Mouse (Mus musculus) gastrocnemius, adult 2 months (tissue): ENCODE measurements around the gene Klc4. TPM values are rescaled to one million over a fixed set of nuclear protein-coding genes. Genes with fewer than 3 reads are reported as not detected.
A peak's percentile ranks its signal among the peaks of the same experiment; 100 is the strongest.

ENCODE experiments used
- DNase-seq: peaks from one replicate; pipeline ENCODE4 v3.0.0; 2022
- H3K27ac ChIP-seq: fragments of 200-600 bp; 2 replicates; pipeline ENCODE4 v1.8.1; 2022; ENCODE audit warnings: mild to moderate bottlenecking
- H3K4me3 ChIP-seq: fragments of 200-600 bp; 2 replicates; pipeline ENCODE4 v1.8.1; 2022; ENCODE audit warnings: mild to moderate bottlenecking, moderate library complexity
- CTCF ChIP-seq: fragments of 200-600 bp; IDR thresholded peaks from 2 replicates; pipeline ENCODE4 v1.8.1; 2022; ENCODE audit warnings: antibody characterized with exemption, mild to moderate bottlenecking, moderate library complexity
- intact Hi-C: fragments of 180-260 bp; cut with DNase I; formaldehyde crosslinking; loops from one replicate; pipeline ENCODE4 v1.15.1; 2025
- total RNA-seq, 2 experiments: library from RNA; stranded (reverse); gene quantifications; 2 replicates each; pipeline ENCODE4 v1.2.3; 2021

Gene Klc4
- total RNA-seq, 2 experiments from 2014 or later: 10.9 to 13.1 TPM

GRCm38 (mm10) chr17:46612820-46613219 lies 33.0 kb downstream of the Klc4 start:
- no peak overlapping the region for H3K4me3 ChIP-seq
- DNase-seq: no peak
- TF ChIP-seq CTCF: no peak
- intact Hi-C loops: no loop called here
- H3K27ac ChIP-seq: no peak overlapping the region

GRCm38 (mm10) chr17:46612189-46612588 lies 33.6 kb downstream of the Klc4 start:
- no peak for TF ChIP-seq CTCF
- Histone ChIP-seq H3K4me3 (no peak overlapping the region), H3K27ac (no peak overlapping the region)
- no peak for DNase-seq
- intact Hi-C loops: no loop called here

- no peak for TF ChIP-seq CTCF
- DNase-seq: no peak
- no peak overlapping the region for H3K27ac ChIP-seq
- intact Hi-C loops: no loop called here
- H3K4me3 ChIP-seq: no peak overlapping the region
Observed at GRCm38 (mm10) chr17:46611316-46611715, 34.5 kb downstream of the Klc4 start.

- peak overlapping the region; percentile 58 for H3K4me3 ChIP-seq
- TF ChIP-seq CTCF: no peak
- intact Hi-C loops: no loop called here
- DNase-seq: no peak
- H3K27ac ChIP-seq: peak overlapping the region; percentile 58; the same call in 1 of the 2 replicates
Observed at GRCm38 (mm10) chr17:46609721-46610514, 35.9 kb downstream of the Klc4 start.

- intact Hi-C loops: no loop called here
Observed at GRCm38 (mm10) chr17:46605987-46606386, 39.8 kb downstream of the Klc4 start.

GRCm38 (mm10) chr17:46605126-46605525 lies 40.7 kb downstream of the Klc4 start:
- H3K27ac ChIP-seq: no peak overlapping the region
- DNase-seq: no peak
- no peak for TF ChIP-seq CTCF
- intact Hi-C loops: no loop called here
- no peak overlapping the region for H3K4me3 ChIP-seq

More at GRCm38 (mm10) chr17:46605987-46606386, 39.8 kb downstream of the Klc4 start:
- Histone ChIP-seq H3K27ac (no peak overlapping the region), H3K4me3 (no peak overlapping the region)
- TF ChIP-seq CTCF: no peak
- DNase-seq: no peak

- H3K4me3 ChIP-seq: no peak overlapping the region
- intact Hi-C loops: no loop called here
- H3K27ac ChIP-seq: no peak overlapping the region
- DNase-seq: no peak
- TF ChIP-seq CTCF: no peak
Observed at GRCm38 (mm10) chr17:46603229-46603628, 42.6 kb downstream of the Klc4 start.

- DNase-seq: no peak
- Histone ChIP-seq H3K27ac (0 out of 2 replicates have a peak overlapping the region, but pooled peaks have one; percentile 16), H3K4me3 (no peak overlapping the region)
- TF ChIP-seq CTCF: no peak
- intact Hi-C loops: no loop called here
Observed at GRCm38 (mm10) chr17:46602212-46602611, 43.6 kb downstream of the Klc4 start.

- intact Hi-C loops: no loop called here
- H3K27ac ChIP-seq: no peak overlapping the region
- H3K4me3 ChIP-seq: no peak overlapping the region
- DNase-seq: no peak
- TF ChIP-seq CTCF: peak; percentile 23
Observed at GRCm38 (mm10) chr17:46600569-46600968, 45.3 kb downstream of the Klc4 start.

GRCm38 (mm10) chr17:46598963-46599362 lies 46.9 kb downstream of the Klc4 start:
- intact Hi-C loops: no loop called here
- DNase-seq: no peak
- no peak overlapping the region for H3K27ac ChIP-seq
- no peak for TF ChIP-seq CTCF
- H3K4me3 ChIP-seq: no peak overlapping the region

- DNase-seq: no peak
- no peak overlapping the region for H3K4me3 ChIP-seq
- no peak for TF ChIP-seq CTCF
- intact Hi-C loops: no loop called here
- H3K27ac ChIP-seq: no peak overlapping the region
Observed at GRCm38 (mm10) chr17:46597956-46598355, 47.9 kb downstream of the Klc4 start.

GRCm38 (mm10) chr17:46595336-46595735 lies 50.5 kb downstream of the Klc4 start:
- DNase-seq: no peak
- no peak for TF ChIP-seq CTCF
- no peak overlapping the region for H3K4me3 ChIP-seq
- intact Hi-C loops: no loop called here
- no peak overlapping the region for H3K27ac ChIP-seq

GRCm38 (mm10) chr17:46594606-46595005 lies 51.2 kb downstream of the Klc4 start:
- DNase-seq: no peak
- intact Hi-C loops: no loop called here
- no peak overlapping the region for H3K4me3 ChIP-seq

GRCm38 (mm10) chr17:46593124-46593523 lies 52.7 kb downstream of the Klc4 start:
- Histone ChIP-seq H3K4me3 (no peak overlapping the region), H3K27ac (no peak overlapping the region)
- no peak for DNase-seq
- intact Hi-C loops: no loop called here
- no peak for TF ChIP-seq CTCF

More at GRCm38 (mm10) chr17:46594606-46595005, 51.2 kb downstream of the Klc4 start:
- TF ChIP-seq CTCF: no peak
- H3K27ac ChIP-seq: no peak overlapping the region
